Mouse (Mus musculus): ENCODE measurements around the gene Gsta2.
"Not testable (repeated sequence)": the region's sequence is repeated elsewhere in the genome, so short reads cannot be mapped to it uniquely, and the experiment has no call there.

The Gsta2 gene

DNA sequence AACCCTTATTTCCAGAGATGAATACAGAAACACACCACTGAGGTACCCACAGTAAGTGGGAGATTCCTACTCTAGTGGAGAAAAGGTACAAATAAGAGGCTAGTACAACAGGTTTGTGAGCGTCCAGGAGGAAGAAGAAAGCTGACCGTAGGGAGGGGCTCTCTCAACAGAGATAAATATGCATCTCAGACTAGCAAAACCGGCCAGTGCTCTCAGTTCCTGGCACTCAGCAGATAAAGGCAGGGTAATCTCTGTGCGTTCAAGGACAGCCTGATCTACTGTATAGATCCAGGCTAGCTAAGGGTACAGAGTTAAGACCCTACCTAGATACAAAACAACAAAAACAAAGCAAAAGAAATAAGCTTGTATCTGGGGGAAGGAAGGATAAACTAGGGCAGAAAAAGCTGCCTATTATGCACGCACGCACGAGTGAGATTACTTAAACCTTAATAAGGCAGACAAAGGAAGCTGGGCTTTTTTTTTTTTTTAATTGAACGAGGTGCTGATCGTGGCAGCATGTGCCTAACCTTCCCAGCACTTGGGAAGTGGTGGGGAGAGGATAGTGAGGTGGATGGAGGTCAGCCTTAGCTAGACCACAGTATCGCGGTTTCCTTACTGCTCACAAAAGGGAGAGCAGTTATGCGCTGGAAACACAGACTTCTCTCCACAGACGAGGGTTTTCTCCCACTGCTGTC is 10.4 kb upstream of the Gsta2 start:
- no peak for DNase-seq (ENCODE audit: low spot score in 2 of 2)

GRCm38 (mm10) chr9:78364701-78365100 is 9.1 kb upstream of the Gsta2 start:
- no peak for DNase-seq (ENCODE audit: low spot score in 2 of 2)

DNA sequence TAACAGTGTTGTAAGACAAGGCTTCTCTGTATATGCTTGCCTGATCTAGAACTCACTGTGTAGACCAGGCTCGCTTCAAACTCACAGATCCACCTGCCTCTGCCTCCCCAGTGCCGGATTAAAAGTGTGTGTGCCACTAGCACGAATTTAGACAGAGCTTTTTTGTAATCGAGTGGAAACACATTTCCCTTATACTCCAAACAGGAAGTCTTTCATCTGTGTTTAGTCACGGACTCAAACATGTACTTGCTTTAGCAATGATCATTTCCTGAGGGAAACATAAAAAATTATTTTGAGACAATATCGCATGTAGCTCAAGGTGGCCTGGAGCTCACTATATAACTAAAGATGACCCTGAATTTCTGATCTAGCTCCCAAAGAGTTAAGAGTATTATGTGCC is 7.8 kb upstream of the Gsta2 start:
- no peak for DNase-seq (ENCODE audit: low spot score in 2 of 2)

- DNase-seq (ENCODE audit: low spot score in 2 of 2) = no peak
These were observed 4.9 kb upstream of the Gsta2 start for GRCm38 (mm10) chr9:78360484-78360872.

GRCm38 (mm10) chr9:78359750-78360483 is 4.3 kb upstream of the Gsta2 start:
- no peak for DNase-seq (ENCODE audit: low spot score in 2 of 2)

DNA sequence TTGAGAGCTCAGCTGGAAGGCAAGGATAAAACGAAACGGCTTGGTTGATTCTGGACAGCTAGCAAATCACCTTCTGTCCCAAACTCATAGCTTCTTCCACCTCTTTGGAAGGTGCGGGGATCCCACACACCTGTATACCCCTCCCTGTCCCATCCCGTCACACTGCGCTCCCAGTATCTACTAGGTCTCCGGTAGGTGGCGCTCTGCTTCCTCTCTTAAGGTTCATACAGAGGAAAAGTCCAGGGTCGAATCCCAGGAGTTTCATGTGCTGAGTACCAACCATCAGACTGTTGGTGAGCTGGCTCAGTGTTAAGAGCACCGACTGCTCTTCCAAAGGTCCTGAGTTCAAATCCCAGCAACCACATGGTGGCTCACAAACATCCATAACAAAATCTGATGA is 2.5 kb upstream of the Gsta2 start:
- peak in 1 of 2 experiments; percentile 55 for DNase-seq (ENCODE audit: low spot score in 2 of 2)

DNA sequence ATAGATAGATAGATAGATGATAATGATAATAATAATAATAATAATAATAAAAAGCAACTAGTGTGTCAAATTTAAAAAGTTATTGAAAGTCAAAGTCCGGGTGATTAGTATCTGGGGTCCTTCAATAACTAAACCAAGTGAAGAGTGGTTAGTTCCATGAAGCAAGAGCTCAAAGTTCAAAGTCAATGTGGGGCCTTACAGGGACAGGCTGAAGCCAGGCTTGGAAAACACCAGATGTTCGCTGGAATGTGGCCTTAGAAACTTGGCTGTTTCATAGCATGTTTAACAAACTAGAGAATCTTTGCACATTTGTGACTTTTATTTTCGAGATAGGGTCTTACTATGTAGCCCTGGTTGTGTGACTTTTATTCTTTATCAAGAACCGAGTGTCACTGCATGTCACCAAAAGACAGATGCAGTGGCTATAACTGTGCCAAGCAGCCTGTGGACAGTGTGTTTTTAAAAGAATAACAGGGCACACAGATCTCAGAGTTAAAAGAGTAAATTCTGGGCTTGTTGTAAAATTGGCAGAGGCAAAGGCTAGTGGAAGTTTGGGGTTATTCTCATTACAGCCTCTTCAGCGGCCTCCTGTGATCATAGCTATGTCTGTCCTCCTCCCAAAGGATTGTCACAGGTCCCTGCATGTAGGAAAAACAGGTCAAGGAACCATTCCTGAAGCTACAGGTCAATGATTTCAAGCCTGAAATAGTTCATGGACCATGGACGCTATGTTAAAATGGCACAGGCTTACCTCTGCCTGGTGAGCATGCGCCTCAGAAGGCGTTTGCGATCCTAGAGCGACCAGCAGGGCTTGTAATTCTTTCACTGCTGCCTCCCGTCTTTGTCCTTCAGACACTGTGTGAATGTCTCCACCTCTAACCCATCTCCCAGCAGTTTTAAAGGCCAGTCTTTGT is 666 bp downstream of the Gsta2 start:
- no peak for DNase-seq (ENCODE audit: low spot score in 2 of 2)

DNA sequence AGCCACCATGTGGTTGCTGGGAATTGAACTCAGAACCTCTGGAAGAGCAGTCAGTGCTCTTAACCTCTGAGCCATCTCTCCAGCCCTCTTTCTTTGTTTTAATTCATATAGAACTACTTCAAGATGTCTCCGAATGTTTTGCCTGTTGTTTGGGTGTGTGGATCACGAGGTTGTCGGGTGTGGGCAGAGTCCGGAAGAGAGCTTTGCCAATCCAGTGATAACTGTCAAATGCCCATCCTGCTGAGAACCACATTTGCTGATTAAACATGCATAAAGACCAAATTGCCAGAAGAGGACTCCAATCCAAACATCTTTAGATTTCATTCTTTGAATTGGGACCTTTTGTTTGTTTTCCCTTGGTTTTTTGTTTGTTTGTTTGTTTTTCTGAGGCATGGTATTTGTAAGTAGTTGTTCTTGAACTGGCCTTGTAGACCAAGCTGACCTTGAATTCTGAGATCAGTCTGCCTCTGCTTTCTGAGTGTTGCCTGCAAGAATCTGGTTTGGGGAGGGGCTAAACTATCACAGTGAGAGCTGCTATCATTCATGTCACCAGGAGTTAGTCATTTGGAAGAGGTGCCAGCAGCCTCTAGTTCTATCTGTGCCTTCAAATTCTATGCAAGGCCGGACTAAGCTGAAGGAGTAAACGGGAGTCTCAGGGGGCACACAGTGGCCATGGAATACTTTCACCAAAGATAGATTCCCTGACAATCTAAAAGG is 3.9 kb downstream of the Gsta2 start:
- DNase-seq (ENCODE audit: low spot score in 2 of 2) = no peak

DNA sequence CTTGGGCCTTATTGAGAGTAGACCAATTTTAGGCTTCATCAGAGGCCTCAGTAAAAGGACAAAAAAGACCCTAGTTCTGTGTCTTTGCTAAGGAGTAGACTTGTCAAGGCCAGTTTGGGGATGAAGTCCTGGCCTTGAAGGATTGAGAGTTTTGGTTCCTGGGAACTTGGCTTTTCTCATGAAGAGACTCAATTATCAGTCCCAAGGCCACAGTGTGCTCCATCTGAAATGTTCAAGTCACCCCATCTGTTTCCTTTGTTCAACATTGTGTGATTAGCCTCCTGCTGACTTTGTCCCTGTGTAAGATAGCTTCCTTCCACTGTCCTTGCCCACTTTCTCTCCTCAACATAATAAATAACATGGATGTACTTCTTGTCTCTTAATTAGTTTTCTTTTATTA is 5.6 kb downstream of the Gsta2 start:
- not testable (repeated sequence) for DNase-seq (ENCODE audit: low spot score in 2 of 2)

- DNase-seq (ENCODE audit: low spot score in 2 of 2) = not testable (repeated sequence)
These were observed 6.4 kb downstream of the Gsta2 start for GRCm38 (mm10) chr9:78349141-78349540.

DNA sequence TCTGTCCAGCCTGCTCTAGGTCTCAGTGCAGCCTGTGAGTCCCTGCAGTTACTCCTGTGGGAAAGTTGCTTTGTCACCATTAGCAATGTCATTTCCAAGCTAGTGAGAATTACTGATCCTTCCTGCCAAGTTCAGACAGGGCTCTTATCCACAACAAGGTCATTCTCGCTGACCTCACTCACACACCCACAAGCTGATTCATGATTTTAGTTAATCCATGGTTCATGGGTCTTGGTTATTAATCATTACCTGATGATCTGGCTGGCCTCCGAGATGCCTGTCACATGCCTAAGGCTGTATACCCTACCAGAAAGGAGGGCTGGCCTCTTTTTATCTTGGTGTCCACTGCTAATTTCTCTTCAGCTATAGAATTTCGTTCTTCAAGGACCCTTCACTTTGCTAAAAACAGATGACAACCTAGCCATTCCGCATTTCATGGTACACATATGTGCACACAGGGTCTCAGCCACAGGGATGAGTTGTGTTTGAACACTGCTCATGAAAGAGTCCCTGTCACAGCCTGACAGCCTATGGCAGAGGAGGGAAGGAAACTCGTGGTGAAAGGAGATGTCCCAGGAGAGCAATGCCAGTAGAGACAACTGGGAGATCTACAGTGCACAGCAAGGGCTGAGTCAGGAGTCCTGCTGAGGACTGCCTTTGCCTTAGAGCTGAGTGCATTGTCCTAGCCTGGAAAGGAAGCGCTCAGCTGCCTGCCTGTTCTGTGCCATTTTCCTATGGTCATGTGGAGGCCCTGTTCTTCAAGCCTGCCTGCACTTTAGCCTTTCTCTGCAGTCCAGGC is 7.2 kb downstream of the Gsta2 start:
- not testable (repeated sequence) for DNase-seq (ENCODE audit: low spot score in 2 of 2)

DNA sequence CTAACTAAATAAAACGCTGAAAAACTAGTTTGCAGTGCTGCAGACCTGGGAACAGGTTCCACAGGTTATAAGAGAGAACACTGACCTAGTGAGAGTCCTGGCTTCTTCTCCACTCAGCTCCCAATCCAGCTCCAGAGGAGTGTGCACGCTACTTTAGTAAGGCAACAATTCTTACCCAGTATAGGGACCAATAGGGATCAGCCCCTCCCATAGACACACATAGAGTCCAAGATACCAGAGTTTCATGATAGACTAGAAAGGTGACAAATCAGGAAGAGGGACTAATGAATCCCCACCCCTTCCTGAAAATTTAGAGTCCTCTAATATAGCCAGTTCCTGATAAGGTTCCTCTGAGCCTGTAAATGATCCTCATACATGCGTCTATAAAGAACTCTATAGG is 8.6 kb downstream of the Gsta2 start:
- DNase-seq (ENCODE audit: low spot score in 2 of 2) = no peak

- not testable (repeated sequence) for DNase-seq (ENCODE audit: low spot score in 2 of 2)
These were observed 10.4 kb downstream of the Gsta2 start for GRCm38 (mm10) chr9:78345235-78345634.

DNA sequence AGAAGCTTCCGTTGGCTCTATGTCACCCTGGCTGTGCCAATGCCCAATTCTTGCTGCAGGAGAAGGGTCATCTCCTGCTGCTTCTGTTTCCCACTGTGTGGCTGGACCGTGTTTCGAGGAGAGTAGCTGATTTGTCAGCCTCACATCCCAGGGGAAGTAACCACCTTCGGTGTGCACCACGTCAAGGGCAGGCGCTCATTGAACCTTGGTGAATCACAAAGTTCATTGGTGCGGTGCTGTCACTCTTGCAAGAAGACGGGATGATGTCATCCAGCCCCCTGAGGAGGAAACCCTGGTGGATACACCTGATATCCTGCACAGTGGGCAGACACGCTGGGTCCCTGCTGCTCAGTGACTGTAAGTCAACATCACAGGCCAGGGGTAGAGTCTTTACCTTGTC is 12.5 kb downstream of the Gsta2 start:
- DNase-seq (ENCODE audit: low spot score in 2 of 2) = not testable (repeated sequence)

DNA sequence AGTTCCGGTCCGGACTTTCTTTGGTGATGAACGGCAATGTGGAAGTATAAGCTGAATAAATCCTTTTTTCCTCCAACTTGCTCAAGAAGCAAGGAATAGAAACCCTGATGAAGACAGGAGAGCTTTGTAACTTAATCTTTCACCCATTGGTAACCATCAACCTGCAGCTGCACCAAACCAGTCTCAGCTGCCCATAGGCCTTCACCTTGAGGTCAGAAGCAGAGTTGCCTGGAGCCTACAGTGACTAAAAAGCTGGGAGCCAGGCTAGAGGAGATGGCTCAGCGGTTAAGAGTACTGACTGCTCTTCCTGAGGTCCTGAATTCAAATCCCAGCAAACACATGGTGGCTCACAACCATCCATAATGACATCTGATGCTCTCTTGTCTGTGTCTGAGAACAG is 13.1 kb downstream of the Gsta2 start:
- not testable (repeated sequence) for DNase-seq (ENCODE audit: low spot score in 2 of 2)

GRCm38 (mm10) chr9:78340324-78340723 is 15.3 kb downstream of the Gsta2 start:
- peak; percentile 36 to 42 for DNase-seq (ENCODE audit: low spot score in 2 of 2)

GRCm38 (mm10) chr9:78337050-78337449 is 18.5 kb downstream of the Gsta2 start:
- not testable (repeated sequence) for DNase-seq (ENCODE audit: low spot score in 2 of 2)

DNA sequence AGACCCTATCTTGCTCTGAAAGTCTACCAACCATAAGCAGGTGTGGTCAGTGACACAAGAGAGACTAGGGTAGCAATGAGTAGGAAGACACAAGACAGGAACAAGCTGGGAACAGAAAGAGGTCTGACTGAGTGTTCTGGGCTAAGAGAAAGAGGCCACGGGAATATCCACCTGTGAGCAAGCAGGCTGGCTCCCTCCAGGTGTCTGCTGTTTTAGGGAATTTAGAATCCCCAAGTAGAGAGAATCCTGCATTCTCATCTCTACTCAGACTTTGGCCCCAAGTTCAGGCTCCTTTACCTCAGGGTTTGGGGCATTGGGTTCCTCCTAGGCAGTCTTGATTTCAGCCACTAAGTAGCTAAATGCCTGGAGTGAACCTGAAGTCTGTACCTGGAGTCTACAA is 28.3 kb downstream of the Gsta2 start, which contains the start of gene Omt2b:
Gene Omt2b (plus strand): TSS at position 301 of the 400 bp plus-strand sequence.
- not testable (repeated sequence) for DNase-seq (ENCODE audit: low spot score in 2 of 2)

DNA sequence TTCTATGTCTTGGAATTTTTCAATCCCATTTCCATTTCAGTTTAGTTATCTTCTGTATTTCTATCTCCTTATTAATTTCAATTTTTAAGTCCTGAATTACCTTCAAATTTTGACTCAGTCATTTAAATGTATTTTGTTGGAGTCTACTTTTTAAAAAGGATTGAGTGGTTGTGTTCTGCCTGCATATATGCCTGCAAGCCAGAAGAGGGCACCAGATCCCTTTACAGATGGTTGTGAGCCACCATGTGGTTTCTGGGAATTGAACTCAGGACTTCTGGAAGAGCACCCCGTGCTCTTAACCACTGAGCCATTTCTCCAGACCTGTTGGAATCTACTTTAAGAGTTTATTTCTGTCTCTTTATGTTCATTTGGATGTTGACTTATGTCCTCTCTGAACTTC is 36.1 kb downstream of the Gsta2 start:
- no peak for DNase-seq (ENCODE audit: low spot score in 2 of 2)

- DNase-seq (ENCODE audit: low spot score in 2 of 2) = no peak
These were observed 40.9 kb downstream of the Gsta2 start, which contains the start of gene Omt2a for GRCm38 (mm10) chr9:78314696-78315095. TSS of gene Omt2a (minus strand) at chr9:78314796.

- not testable (repeated sequence) for DNase-seq (ENCODE audit: low spot score in 2 of 2)
These were observed 47.5 kb downstream of the Gsta2 start for GRCm38 (mm10) chr9:78308122-78308521.
